Mouse (Mus musculus) stomach, embryonic 14.5 days (tissue): Measurements from ENCODE around the gene Ism2. TPM values are rescaled to one million over a fixed set of nuclear protein-coding genes. Genes with fewer than 3 reads are reported as not detected.

Experiments used
- ATAC-seq: fragments of 200-750 bp; cut with Nextera tagmentation; 2 replicates; pipeline ENCODE4 v1.8.0; 2017; ENCODE audit warnings: low read depth, moderate TSS enrichment; ENCODE audit not compliant: insufficient number of reproducible peaks, insufficient read depth, low FRiP score
- H3K27ac ChIP-seq: fragments of 300-500 bp; sonication (generic); 2 replicates; pipeline ENCODE4 v1.5.1; 2014; ENCODE audit warnings: mild to moderate bottlenecking, low read length, moderate library complexity, mixed read lengths
- H3K27me3 ChIP-seq: fragments of 300-500 bp; sonication (generic); 2 replicates; pipeline ENCODE4 v1.6.1; 2014; ENCODE audit warnings: low read length, control low read depth, mixed read lengths; ENCODE audit not compliant: control insufficient read depth, insufficient read depth
- H3K36me3 ChIP-seq: fragments of 300-500 bp; sonication (generic); 2 replicates; pipeline ENCODE4 v1.6.1; 2014; ENCODE audit warnings: mild to moderate bottlenecking, control low read depth, low read length, moderate library complexity, mixed read lengths; ENCODE audit not compliant: control insufficient read depth, insufficient read depth
- H3K4me1 ChIP-seq: fragments of 300-500 bp; sonication (generic); 2 replicates; pipeline ENCODE4 v1.6.1; 2014; ENCODE audit warnings: low read length, control low read depth, mixed read lengths; ENCODE audit not compliant: control insufficient read depth, insufficient read depth
- H3K4me2 ChIP-seq: fragments of 300-500 bp; sonication (generic); replicated peaks from 2 replicates; pipeline ENCODE4 v1.6.1; 2014; ENCODE audit warnings: low read depth, low read length, control low read depth
- H3K4me3 ChIP-seq: fragments of 300-500 bp; sonication (generic); 2 replicates; pipeline ENCODE4 v1.5.1; 2014; ENCODE audit warnings: low read depth, low read length, control low read depth
- H3K9ac ChIP-seq: fragments of 300-500 bp; sonication (generic); replicated peaks from 2 replicates; pipeline ENCODE4 v1.6.1; 2014; ENCODE audit warnings: low read depth, mild to moderate bottlenecking, control low read depth, low read length, moderate library complexity, mixed read lengths
- H3K9me3 ChIP-seq: fragments of 300-500 bp; sonication (generic); 2 replicates; pipeline ENCODE4 v1.6.1; 2016; ENCODE audit warnings: low read depth, low read length, control low read depth; ENCODE audit not compliant: control insufficient read depth
- WGBS: fragments of 180-500 bp; shearing (Covaris S2); extraction: QIAGEN DNeasy Blood & Tissue Kit; methylation state at CpG from one replicate; pipeline ENCODE4 v1.1.7; 2014; 5-methylcytosine and 5-hydroxymethylcytosine counted together
- polyA plus RNA-seq: library from polyadenylated mRNA; unstranded; fragments of >200 nt; fragmentation: Nextera tagmentation; extraction: Ambion mirVana; gene quantifications from 2 replicates; pipeline ENCODE4 v1.2.1, GENCODE M21; 2014

The Ism2 gene
- polyA plus RNA-seq, 1 experiment from 2014 or later, result 0.29 TPM

DNA sequence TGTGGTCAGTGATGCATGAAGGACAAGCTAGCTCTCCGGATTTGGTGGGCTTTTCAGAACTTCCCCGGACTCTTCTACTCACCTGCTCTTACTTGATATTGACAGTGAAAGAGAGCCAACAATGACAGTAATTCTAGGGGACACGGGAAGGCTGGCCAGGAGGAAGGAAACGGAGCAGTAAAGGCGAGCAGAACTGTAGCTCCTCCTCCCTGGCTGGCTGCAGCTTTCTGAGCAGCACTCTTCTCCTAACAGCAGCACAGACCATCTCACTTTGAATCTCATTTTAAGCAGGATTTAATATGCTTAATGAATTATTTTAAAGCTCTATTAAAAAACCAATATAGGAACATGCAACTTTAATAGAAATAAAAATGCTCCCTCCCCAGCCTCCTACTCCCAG, 32.4 kb upstream of the Ism2 start:
- Histone ChIP-seq H3K9me3 (no peaks in the 10 kb centered on the region), H3K27me3 (no peaks in the 10 kb centered on the region), H3K4me1 (0 out of 2 replicates have a peak, but pooled peaks cover 3% of the 10 kb centered on the region), H3K4me3 (no peak overlapping the region), H3K4me2 (no peak overlapping the region), H3K36me3 (no peaks in the 10 kb centered on the region), H3K27ac (no peak overlapping the region), H3K9ac (no peak overlapping the region)
- WGBS, result 54% methylated on average over 5 of the region's 5 CpGs
- ATAC-seq, result no peak

DNA sequence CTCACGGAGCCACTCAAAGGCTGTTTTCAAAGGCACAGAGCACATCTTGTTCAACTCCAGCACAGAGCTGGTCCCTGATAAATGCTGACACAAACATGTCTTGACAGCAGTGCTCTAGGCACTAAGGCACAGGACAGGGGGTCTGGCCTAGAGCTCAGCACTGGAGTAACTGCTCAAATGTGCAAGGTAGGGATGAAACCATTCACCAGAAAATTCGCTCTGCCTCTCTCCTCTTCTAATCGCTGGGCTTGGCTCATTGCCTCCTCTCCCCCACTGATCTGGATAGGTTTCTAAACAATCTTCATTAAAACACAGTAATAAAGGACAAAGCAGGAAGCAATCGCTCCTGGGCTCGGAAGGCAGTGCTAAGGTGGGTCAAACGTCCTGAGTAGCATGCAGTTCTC, 31.6 kb upstream of the Ism2 start:
- H3K27me3 ChIP-seq, result no peaks in the 10 kb centered on the region
- ATAC-seq, result no peak
- no peak overlapping the region for H3K4me2 ChIP-seq
- H3K4me1 ChIP-seq, result 0 out of 2 replicates have a peak, but pooled peaks cover 3% of the 10 kb centered on the region
- WGBS, result 45% methylated on average over 6 of the region's 6 CpGs
- H3K27ac ChIP-seq, result no peak overlapping the region
- H3K36me3 ChIP-seq, result no peaks in the 10 kb centered on the region
- H3K4me3 ChIP-seq, result no peak overlapping the region
- no peak overlapping the region for H3K9ac ChIP-seq
- H3K9me3 ChIP-seq, result no peaks in the 10 kb centered on the region

DNA sequence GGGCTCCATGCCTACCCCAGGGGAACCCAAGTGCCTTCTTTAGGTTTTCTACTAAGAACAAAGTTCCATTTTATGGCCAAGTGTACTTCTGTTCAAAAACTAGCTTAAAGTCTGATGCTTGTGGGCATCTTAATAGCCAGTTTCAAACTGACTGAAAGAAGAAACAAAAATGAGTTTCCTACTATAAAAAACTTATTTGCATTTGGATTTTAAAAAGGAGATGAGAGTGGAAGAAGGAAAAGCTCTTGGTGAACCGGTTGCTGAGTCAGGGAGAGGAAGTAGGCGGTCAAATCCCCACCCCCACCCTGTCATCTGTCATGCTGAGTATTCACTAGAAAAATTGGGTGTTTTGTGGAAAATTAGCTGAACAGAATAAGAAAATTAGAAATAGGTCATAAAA, 30.7 kb upstream of the Ism2 start:
- 0 out of 2 replicates have a peak, but pooled peaks cover 3% of the 10 kb centered on the region for H3K4me1 ChIP-seq
- ATAC-seq, result no peak
- 62% methylated on average over 2 of the region's 2 CpGs for WGBS
- no peak overlapping the region for H3K9ac ChIP-seq
- no peak overlapping the region for H3K27ac ChIP-seq
- no peak overlapping the region for H3K4me2 ChIP-seq
- no peaks in the 10 kb centered on the region for H3K27me3 ChIP-seq
- no peak overlapping the region for H3K4me3 ChIP-seq
- no peaks in the 10 kb centered on the region for H3K9me3 ChIP-seq
- no peaks in the 10 kb centered on the region for H3K36me3 ChIP-seq

DNA sequence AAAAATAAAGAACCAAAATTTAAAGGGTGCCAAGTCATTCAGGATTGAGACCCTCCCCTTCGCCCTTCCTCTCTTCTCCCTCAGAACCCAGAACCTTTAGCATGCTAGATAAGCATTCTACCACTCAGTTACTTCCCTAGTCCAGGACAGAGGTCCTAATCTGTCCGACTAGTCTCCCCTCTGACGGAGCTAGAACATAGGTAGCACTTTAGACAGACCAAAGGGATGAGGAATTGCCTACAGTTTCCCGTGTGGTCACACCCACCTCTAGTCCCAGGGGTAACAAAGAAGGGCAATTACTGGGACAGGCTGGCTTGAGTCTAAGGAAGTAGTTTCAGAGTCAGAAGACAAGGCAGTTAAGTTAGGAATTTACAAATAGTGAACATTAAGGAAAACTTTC, 28.5 kb upstream of the Ism2 start:
- 0 out of 2 replicates have a peak overlapping the region, but pooled peaks have one; percentile 6 for H3K27ac ChIP-seq
- no peak overlapping the region for H3K4me3 ChIP-seq
- no peak overlapping the region for H3K4me2 ChIP-seq
- no peaks in the 10 kb centered on the region for H3K36me3 ChIP-seq
- H3K27me3 ChIP-seq, result no peaks in the 10 kb centered on the region
- ATAC-seq, result no peak
- no peak overlapping the region for H3K9ac ChIP-seq
- H3K9me3 ChIP-seq, result no peaks in the 10 kb centered on the region
- WGBS, result 47% methylated on average over 4 of the region's 4 CpGs
- 0 out of 2 replicates have a peak, but pooled peaks cover 3% of the 10 kb centered on the region for H3K4me1 ChIP-seq

DNA sequence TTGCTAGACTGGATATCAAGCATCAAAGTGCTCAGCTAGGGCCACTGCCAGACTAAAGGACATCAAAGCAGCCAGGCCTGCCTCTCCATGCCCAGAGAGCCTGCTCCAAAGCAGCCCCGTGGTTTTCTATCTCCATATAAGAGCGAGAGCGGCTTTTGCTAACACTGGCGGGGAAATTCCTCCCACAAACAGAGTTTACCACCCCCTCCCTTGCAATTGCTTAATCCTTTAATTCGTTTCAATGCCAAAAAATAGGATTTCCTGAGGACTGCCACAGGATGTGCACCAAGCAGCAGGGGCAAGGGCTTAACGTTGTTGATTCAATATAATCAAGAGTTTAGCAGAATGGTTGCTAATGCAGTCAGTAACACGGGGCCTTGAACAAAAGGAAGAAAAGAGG, 28.1 kb upstream of the Ism2 start:
- WGBS, result 28% methylated on average over 7 of the region's 7 CpGs
- Histone ChIP-seq H3K4me3 (no peak overlapping the region), H3K4me1 (0 out of 2 replicates have a peak, but pooled peaks cover 3% of the 10 kb centered on the region), H3K27ac (0 out of 2 replicates have a peak overlapping the region, but pooled peaks have one; percentile 6), H3K36me3 (no peaks in the 10 kb centered on the region), H3K27me3 (no peaks in the 10 kb centered on the region), H3K9ac (no peak overlapping the region), H3K9me3 (no peaks in the 10 kb centered on the region), H3K4me2 (no peak overlapping the region)
- no peak for ATAC-seq

- no peaks in the 10 kb centered on the region for H3K36me3 ChIP-seq
- H3K4me3 ChIP-seq, result no peak overlapping the region
- no peak for ATAC-seq
- no peaks in the 10 kb centered on the region for H3K9me3 ChIP-seq
- H3K27ac ChIP-seq, result no peak overlapping the region
- H3K27me3 ChIP-seq, result no peaks in the 10 kb centered on the region
- H3K4me1 ChIP-seq, result 0 out of 2 replicates have a peak, but pooled peaks cover 3% of the 10 kb centered on the region
- H3K9ac ChIP-seq, result no peak overlapping the region
- H3K4me2 ChIP-seq, result no peak overlapping the region
- 89% methylated on average over 3 of the region's 3 CpGs for WGBS
Measured at GRCm38 (mm10) chr12:87325452-87325851, 25.9 kb upstream of the Ism2 start.

DNA sequence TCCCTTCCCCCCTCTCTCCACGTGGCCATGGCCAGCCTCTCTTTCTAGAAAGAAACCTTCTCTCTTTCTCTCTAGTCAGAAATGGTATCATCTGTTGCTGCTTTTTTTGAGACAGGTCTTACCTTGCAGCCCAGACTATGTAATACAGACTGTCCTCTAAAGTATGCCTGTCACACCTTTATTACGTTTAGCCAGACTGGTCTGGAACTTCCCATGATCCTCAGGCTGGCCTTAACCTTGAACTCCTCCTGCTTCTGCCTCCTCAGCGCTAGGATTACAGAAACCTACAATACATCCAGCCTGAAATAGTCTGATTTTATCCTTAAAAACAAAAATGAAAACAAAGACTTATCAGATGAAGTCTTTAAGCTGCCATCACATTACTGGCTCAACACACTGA, 19.7 kb upstream of the Ism2 start:
- Histone ChIP-seq H3K9ac (no peak overlapping the region), H3K9me3 (no peaks in the 10 kb centered on the region), H3K27ac (no peak overlapping the region), H3K36me3 (no peaks in the 10 kb centered on the region), H3K27me3 (no peaks in the 10 kb centered on the region), H3K4me2 (no peak overlapping the region), H3K4me1 (no peaks in the 10 kb centered on the region), H3K4me3 (no peak overlapping the region)
- 80% methylated on average over 3 of the region's 3 CpGs for WGBS
- no peak for ATAC-seq

GRCm38 (mm10) chr12:87317951-87318350, 18.4 kb upstream of the Ism2 start:
- no peaks in the 10 kb centered on the region for H3K27me3 ChIP-seq
- ATAC-seq, result no peak
- H3K4me2 ChIP-seq, result no peak overlapping the region
- no peak overlapping the region for H3K27ac ChIP-seq
- no peak overlapping the region for H3K4me3 ChIP-seq
- no peaks in the 10 kb centered on the region for H3K4me1 ChIP-seq
- 67% methylated on average over 1 of the region's 1 CpGs for WGBS
- no peaks in the 10 kb centered on the region for H3K9me3 ChIP-seq
- no peaks in the 10 kb centered on the region for H3K36me3 ChIP-seq
- no peak overlapping the region for H3K9ac ChIP-seq

DNA sequence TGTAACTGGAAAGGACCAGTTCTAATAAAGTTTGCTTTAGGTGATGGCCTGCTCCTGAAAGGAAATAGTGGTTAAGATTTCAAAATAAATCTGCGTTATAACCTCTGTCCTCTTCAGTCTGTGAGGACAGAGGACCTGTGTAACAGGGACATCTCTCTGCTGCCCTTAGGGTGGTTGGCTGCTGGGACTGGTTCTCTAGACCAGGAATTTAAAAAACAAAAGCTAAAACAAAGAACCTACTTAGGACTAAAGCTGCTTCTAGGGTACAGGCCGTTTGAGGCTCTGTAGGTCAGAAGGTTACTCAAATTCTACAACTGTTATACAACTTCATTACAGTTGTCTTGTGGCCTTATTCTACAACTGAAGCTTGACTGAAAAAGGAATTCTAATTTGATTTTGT, 13.6 kb upstream of the Ism2 start:
- Histone ChIP-seq H3K27ac (no peak overlapping the region), H3K9ac (no peak overlapping the region), H3K4me2 (no peak overlapping the region), H3K9me3 (no peaks in the 10 kb centered on the region), H3K27me3 (no peaks in the 10 kb centered on the region), H3K4me1 (no peaks in the 10 kb centered on the region), H3K36me3 (peaks cover 17% of the 10 kb centered on the region; the same call in 1 of the 2 replicates), H3K4me3 (no peak overlapping the region)
- no peak for ATAC-seq
- 77% methylated on average over 2 of the region's 2 CpGs for WGBS
